ENCODE assay signal across 15 mouse cellular contexts in genomic region chr6:122299621-122300133, GRCm38 (mm10). TPM values are rescaled to one million over a fixed set of nuclear protein-coding genes. Genes with fewer than 3 reads are reported as not detected.
"Had no signal": no experiment of that assay in that cellular context is flagged by ENCODE, and none has a peak within 500 bp of the region (broad histone marks: within the 10 kb centered on the region; RNA-seq: fewer than 3 reads in every experiment).

No protein-coding gene starts in this region.

- DNase-seq: kidney, adult 11 months; kidney, adult 9 months; kidney, postnatal 10 days; liver, embryonic 13.5 days; liver, postnatal 0 days; midbrain, embryonic 14.5 days; thymus, adult 18-20 months; thymus, postnatal 25 days had no signal

- H3K4me2 ChIP-seq: limb, embryonic 15.5 days; liver, embryonic 13.5 days; neural tube, embryonic 15.5 days had no signal

- H3K9me3 ChIP-seq: limb, embryonic 15.5 days; liver, embryonic 13.5 days; midbrain, embryonic 10.5 days; neural tube, embryonic 15.5 days had no signal

- H3K4me3 ChIP-seq: limb, embryonic 15.5 days; liver, embryonic 13.5 days; midbrain, embryonic 10.5 days; myocyte; neural tube, embryonic 15.5 days had no signal

- H3K36me3 ChIP-seq: limb, embryonic 15.5 days; liver, embryonic 13.5 days; midbrain, embryonic 10.5 days; neural tube, embryonic 15.5 days had no signal

- H3K27ac ChIP-seq: limb, embryonic 15.5 days; liver, embryonic 13.5 days; midbrain, embryonic 10.5 days; neural tube, embryonic 15.5 days; stomach, postnatal 0 days had no signal

- H3K9ac ChIP-seq: limb, embryonic 15.5 days; liver, embryonic 13.5 days; liver, postnatal 0 days; neural tube, embryonic 15.5 days had no signal

- H3K27me3 ChIP-seq: limb, embryonic 15.5 days; liver, embryonic 13.5 days; neural tube, embryonic 15.5 days had no signal

- ATAC-seq: liver, postnatal 0 days had no signal

RNA-seq across cellular contexts. Expression of gene Klrg1, which starts 17.0 kb away (rescaled TPM):
- polyA plus RNA-seq: liver, embryonic 13.5 days; liver, postnatal 0 days; lung, embryonic 16.5 days; midbrain, embryonic 10.5 days; myocyte; neural tube, embryonic 11.5 days had no signal
